Mouse (Mus musculus) bone marrow macrophage, adult 2 months (primary cell): ENCODE measurements at regions not wholly inside any gene's neighbourhood (a gene's known extent, or its start where the extent isn't known, plus 50 kb on each side); places are given as distances from the start of the nearest gene placed in this dataset.

ENCODE experiments used
- CTCF ChIP-seq: IDR thresholded peaks from 2 replicates; pipeline ENCODE4 v1.5.1; 2012; ENCODE audit warnings: low read depth, mild to moderate bottlenecking, low read length, moderate library complexity
- POLR2A ChIP-seq: IDR thresholded peaks from 2 replicates; pipeline ENCODE4 v1.6.1; 2012; ENCODE audit warnings: mild to moderate bottlenecking, low read depth, low read length, borderline replicate concordance

GRCm38 (mm10) chr1:142971475-142971874 is 669.0 kb upstream of the B3galt2 start:
- TF ChIP-seq CTCF, result no peak
- TF ChIP-seq POLR2A, result no peak
